Mouse (Mus musculus) CD4-positive, CD25-positive, alpha-beta regulatory T cell, adult 2 months (primary cell): Measurements from ENCODE around the gene Gfra4.
A peak's percentile ranks its signal among the peaks of the same experiment; 100 is the strongest.

ENCODE experiments used
- DNase-seq: peaks from one replicate; pipeline ENCODE4 v3.0.0-alpha.2; 2012; ENCODE audit warnings: low read depth, low spot score

Gene Gfra4

GRCm38 (mm10) chr2:131042988-131043387, at the start of gene Gfra4:
Gfra4 (minus strand) TSS chr2:131043088.
- DNase-seq, result no peak

DNA sequence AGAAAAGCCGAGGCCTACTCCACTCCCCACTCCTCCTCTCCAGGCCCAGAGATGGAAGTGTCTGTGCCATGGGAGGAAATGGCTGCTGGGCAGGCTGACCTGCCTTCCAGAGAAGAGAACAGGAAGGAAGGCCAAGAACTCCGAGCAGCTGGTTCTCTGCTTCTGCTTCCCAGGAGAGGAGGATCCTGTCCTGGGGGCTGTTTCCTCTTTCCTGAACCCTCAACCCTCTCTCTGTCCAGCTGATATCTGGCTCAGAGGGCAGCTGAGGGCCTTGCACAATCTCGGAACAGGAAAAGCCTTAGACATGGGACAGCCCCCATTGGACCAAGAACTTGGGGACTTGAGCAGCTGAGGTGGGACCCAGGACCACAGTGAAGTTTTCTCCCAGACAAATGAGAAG, 48.0 kb upstream of the Gfra4 start:
- no peak for DNase-seq

DNA sequence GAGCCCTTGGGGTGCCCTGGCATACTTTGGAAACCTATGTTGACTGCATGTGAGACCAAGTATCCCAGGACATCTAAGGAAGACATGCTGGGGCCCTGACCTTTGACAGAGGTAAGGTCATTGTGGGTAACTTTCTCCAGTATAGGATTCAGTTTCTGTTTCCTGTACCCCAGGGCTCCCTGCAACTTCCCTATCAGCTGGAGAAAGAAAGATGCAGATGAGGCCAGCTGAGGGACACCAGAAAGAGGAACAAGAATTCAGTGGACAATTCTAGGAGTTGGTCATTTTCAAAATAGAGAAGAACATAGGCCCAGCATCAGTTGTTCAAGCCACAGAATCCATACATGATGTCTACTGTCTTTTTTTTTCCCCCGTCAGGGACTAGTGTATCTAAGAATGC, 46.7 kb upstream of the Gfra4 start:
- no peak for DNase-seq

GRCm38 (mm10) chr2:131088581-131088980, 45.7 kb upstream of the Gfra4 start:
- DNase-seq, result no peak

DNA sequence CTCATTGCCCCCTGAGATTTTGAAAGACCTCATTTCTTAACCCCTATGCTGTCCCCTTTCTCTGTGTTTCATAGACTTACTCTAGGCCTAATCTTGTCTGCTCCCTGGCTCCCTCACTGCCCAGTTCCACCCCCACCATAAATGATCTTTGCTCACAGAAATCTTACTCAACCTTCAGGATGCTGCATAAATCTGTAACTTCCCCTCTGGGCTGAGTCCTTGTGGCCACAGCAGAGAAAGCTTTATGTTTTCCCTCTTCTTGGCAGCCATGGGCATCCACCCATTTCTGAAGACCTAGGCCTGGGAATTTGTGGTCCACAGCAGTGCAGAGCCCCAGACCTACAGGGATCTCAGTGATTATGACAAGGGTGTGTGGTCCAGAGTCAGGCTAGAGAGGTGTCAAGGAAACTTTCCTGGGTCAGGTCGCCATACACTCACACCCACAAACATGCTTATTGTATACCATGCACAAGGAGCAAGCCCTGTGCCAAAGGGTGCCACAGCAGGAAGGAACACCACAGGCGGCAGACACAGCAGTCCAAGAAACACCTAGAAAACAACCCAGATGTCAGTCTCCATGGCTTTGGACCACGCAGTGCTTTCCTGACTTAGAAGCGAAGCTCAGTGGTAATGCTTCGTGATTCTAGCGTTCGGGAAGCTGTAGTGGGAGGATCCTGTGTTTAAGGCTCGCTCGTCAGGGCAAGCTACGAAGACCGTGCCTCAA, 43.9 kb upstream of the Gfra4 start, which contains the start of gene Siglec1:
TSS of gene Siglec1 (minus strand) at position 99 of the 724 bp plus-strand sequence.
- DNase-seq, result no peak

DNA sequence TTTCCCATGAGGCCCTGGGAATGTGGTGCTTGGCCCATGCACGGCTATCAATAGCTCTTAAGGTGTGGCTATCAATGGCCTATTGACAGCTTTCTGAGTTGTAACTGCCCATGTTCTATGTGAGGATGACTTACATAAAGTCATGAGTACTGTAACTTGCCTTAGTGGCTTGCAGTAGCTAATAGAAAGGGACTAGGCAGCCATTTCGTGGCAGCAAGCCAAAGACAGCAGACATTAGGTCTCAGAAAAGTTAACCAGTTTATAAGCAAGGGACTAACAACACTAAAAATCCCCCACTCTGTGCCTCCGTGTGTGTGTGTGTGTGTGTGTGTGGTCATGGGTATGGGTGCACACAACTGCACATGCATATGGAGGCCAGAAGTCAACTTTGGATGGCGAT, 41.3 kb upstream of the Gfra4 start:
- no peak for DNase-seq

GRCm38 (mm10) chr2:131080507-131080906, 37.6 kb upstream of the Gfra4 start:
- DNase-seq, result no peak

- DNase-seq, result no peak
Measured at GRCm38 (mm10) chr2:131072536-131072935, 29.6 kb upstream of the Gfra4 start.

GRCm38 (mm10) chr2:131067481-131067880, 24.6 kb upstream of the Gfra4 start:
- no peak for DNase-seq

DNA sequence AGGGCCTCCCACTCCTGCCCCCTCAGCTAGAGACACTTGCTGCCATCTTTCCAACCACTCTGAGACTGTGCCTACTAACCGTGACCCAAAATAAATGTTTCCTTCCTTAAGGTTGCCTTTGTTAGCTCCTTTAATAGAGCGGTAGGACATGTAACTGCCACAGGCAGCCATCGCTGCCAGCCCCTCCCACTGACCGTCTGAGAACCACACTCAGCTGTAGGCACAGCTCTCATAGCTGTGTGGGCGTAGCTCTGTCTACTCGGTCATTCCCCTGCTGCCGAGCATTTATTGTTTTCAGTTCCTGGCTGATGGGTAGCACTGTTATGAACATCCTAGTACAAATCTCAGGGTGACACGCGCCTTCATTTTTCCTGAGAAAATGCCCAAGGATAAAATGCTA, 23.5 kb upstream of the Gfra4 start:
- DNase-seq, result no peak

- no peak for DNase-seq
Measured at GRCm38 (mm10) chr2:131063404-131063864, 20.5 kb upstream of the Gfra4 start, which contains the start of gene Adam33. Adam33 (minus strand) TSS chr2:131063814.

- DNase-seq, result no peak
Measured at GRCm38 (mm10) chr2:131061607-131062006, 18.7 kb upstream of the Gfra4 start.

GRCm38 (mm10) chr2:131060784-131061183, 17.9 kb upstream of the Gfra4 start:
- DNase-seq, result no peak

DNA sequence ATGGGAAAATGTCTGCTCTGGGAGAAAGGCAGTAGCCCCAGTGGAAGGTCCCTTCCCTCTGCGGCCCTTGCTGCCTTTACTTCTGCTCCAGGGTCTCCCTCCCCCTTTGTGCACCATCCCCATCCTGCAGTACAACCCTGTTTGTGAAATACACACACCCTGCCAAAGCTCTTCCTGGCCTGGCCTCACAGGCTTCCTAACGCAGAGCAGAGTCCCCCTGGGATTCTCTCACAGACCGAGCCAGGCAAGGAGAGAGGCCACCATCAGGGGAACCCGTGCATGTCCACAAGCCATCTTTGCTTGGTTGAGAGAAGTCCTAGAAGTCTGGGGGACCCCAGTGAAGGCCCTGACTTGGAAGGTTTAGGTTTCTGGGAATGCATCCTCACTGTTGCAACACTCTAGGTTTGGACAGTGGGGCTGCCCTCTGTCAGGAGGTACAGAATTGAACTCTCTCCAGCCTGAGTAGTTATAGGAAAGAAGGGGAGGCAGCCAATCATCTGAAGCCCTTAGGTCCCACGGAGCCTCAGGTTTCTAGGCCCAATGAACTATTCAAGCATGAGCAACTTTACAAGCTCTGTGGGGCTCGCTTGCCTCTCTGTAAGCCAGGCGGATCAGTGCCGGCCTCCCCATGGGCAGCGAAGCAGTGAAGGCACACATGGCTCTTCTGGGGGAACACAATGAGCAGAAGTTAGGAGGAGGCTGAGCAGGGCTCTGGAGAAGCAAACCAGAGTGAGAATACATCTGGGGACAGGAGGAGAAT, 17.1 kb upstream of the Gfra4 start:
- DNase-seq, result no peak

- DNase-seq, result no peak
Measured at GRCm38 (mm10) chr2:131059377-131059776, 16.5 kb upstream of the Gfra4 start.

DNA sequence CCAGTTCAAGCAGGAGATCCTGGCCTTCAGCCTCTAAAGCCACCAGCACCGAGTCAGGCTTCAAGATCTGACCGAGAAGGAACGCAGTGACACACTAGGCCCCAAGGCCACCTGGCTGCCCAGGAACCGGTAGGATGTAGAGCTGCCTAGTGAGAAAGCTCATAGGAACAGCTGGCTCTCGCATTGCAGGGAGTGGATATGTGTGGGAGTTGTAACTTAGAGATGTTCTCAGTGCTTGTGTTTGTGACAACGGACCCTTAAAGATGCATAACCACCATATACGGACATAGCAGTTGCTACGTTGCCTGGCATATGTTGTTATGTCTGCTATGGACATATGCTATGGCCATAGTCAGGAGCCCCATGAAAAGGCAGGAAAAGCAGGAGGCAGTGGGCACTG, 15.8 kb upstream of the Gfra4 start:
- DNase-seq, result no peak

DNA sequence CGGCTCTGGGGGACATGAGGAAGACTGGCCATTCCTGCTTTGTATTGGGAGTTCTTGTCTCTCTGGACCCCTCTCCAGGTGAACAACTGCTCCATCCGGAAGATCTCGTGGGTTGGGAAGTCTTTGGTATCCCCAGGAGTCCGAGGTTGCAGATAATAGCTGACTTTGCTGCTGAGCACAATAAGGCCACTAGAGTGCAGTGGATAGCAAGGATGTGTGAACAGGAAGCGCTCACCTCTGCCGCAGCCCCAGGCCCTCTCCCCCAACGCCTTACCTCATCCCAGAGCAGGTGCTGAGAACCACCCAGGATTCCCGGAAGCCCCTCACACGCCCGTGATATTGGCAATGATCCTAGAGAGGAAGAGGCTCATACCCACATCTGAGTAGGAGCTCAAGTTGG, 13.3 kb upstream of the Gfra4 start:
- peak; percentile 59 for DNase-seq

DNA sequence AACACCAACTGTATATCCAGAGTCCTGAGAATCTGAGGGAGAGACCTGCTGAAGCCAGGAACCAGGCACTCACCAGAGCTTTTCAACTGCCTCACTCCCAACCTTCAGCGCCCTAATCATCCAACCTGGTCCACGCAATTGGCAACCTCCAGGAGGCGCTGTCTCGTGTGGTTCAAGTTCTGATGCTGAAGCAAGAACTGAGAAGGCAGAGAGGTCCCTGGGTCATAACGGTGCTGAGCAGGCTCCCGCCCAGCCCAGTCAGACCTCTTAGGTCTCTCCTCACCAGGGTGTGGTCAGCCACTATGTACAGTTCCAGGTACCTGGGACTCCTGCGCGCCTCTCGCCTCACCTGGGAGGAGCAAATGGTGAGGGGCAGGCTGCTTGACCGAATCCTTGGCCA, 12.7 kb upstream of the Gfra4 start:
- peak; percentile 74 for DNase-seq

GRCm38 (mm10) chr2:131054646-131055264, 11.9 kb upstream of the Gfra4 start:
- DNase-seq, result no peak

DNA sequence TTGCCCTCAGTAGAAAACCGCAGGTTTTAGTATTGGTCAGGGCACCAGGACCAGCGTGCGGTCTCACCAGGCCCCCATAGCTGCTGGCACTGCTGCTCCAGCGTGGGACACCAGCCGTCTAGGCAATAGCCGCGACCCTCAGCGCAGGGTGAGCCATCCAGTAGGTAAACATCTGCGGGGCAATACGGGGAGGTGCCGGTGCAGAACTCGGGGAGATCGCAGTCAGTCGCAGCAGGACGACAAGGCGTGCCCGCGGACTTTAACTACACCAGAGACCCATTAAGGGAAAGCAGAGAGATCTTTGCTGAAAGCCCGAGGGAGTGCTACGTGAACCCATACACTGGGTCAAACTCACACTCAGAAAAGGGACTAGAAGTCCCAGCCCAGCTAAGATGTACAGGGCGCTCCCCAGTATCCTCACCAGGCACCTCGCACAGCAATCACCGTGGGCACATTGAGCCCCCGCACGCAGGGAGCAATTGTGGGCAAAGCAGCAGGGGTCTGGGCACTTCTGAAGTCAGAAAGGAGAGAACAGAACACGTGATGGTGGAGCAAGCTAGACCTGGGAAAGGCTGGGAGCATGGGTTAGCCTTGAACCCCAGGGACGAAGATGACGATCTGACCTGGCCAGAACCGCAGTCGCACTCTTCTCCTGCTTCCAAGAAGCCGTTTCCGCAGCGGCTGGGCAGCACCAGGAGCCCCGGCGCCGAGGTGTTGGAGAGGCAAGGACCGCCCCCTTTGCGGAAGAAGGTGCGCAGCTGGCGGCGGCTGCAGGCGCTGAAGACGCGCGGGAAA, 11.2 kb upstream of the Gfra4 start:
- DNase-seq, result peak; percentile 12

DNA sequence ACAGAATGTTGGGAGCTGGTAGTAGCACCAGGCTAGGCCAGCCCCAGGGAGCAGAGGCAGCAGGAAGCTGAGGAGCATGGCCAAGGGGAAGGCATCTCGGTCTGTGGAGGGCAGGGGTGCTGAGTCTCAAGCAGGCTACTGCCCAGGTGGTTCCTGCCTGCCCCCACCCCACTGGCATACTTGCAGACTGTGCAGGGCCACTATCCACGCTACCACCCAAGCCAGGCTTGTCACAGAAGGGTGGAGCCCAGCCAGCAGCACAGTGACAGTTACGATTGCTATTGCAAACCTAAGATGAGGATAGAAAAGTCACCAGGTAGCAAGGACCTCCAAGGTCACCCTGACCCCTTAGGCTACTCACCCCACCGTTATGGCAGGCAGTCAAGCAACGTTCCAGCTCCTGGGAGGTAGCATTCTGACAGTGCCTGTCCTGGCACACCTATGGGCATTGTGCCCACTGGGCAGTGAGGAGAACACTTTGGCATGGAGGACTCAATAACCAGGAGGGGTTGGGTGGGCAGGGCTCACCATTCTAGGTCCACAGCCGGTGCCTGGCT, 10.1 kb upstream of the Gfra4 start:
- DNase-seq, result no peak
